Mouse (Mus musculus) frontal cortex, adult (tissue): ENCODE results near the gene Ccnf.

Source experiments
- ATAC-seq: cut with Nextera tagmentation; 2 replicates; pipeline ENCODE4 v1.9.2; 2017; ENCODE audit warnings: mild to moderate bottlenecking, moderate library complexity, mixed read lengths; ENCODE audit not compliant: low TSS enrichment

Gene Ccnf

GRCm38 (mm10) chr17:24251320-24252069, at the start of gene Ccnf:
TSS of gene Ccnf (minus strand) at chr17:24251484.
- ATAC-seq: peak; percentile 100

GRCm38 (mm10) chr17:24300651-24301050, 49.4 kb upstream of the Ccnf start:
- ATAC-seq: no peak

GRCm38 (mm10) chr17:24289338-24289737, 38.1 kb upstream of the Ccnf start:
- ATAC-seq: no peak

GRCm38 (mm10) chr17:24288477-24288876, 37.2 kb upstream of the Ccnf start:
- no peak for ATAC-seq

- no peak for ATAC-seq
Observed at GRCm38 (mm10) chr17:24285680-24286079, 34.4 kb upstream of the Ccnf start.

GRCm38 (mm10) chr17:24283266-24283818, 32.1 kb upstream of the Ccnf start:
- no peak for ATAC-seq

- no peak for ATAC-seq
Observed at GRCm38 (mm10) chr17:24282637-24283036, 31.4 kb upstream of the Ccnf start.

GRCm38 (mm10) chr17:24279907-24280306, 28.6 kb upstream of the Ccnf start:
- no peak for ATAC-seq

- ATAC-seq: no peak
Observed at GRCm38 (mm10) chr17:24267133-24267532, 15.8 kb upstream of the Ccnf start.

- no peak for ATAC-seq
Observed at GRCm38 (mm10) chr17:24264766-24265165, 13.5 kb upstream of the Ccnf start.

- ATAC-seq: no peak
Observed at GRCm38 (mm10) chr17:24260516-24260915, 9.2 kb upstream of the Ccnf start.

GRCm38 (mm10) chr17:24259702-24260101, 8.4 kb upstream of the Ccnf start:
- no peak for ATAC-seq

GRCm38 (mm10) chr17:24258981-24259380, 7.7 kb upstream of the Ccnf start:
- no peak for ATAC-seq

- no peak for ATAC-seq
Observed at GRCm38 (mm10) chr17:24252329-24252728, 1.0 kb upstream of the Ccnf start.

GRCm38 (mm10) chr17:24250988-24251319, 330 bp downstream of the Ccnf start:
- ATAC-seq: no peak; the same call in 1 of the 2 replicates

GRCm38 (mm10) chr17:24248641-24249040, 2.6 kb downstream of the Ccnf start:
- no peak for ATAC-seq

GRCm38 (mm10) chr17:24244061-24244460, 7.2 kb downstream of the Ccnf start:
- ATAC-seq: peak; percentile 64; the same call in 1 of the 2 replicates

GRCm38 (mm10) chr17:24243311-24243969, 7.8 kb downstream of the Ccnf start:
- ATAC-seq: no peak

- ATAC-seq: no peak
Observed at GRCm38 (mm10) chr17:24236921-24237320, 14.4 kb downstream of the Ccnf start.

- ATAC-seq: no peak
Observed at GRCm38 (mm10) chr17:24236479-24236878, 14.8 kb downstream of the Ccnf start.

- ATAC-seq: no peak
Observed at GRCm38 (mm10) chr17:24227941-24228340, 23.3 kb downstream of the Ccnf start.

GRCm38 (mm10) chr17:24226721-24227120, 24.6 kb downstream of the Ccnf start:
- no peak for ATAC-seq

- ATAC-seq: no peak
Observed at GRCm38 (mm10) chr17:24225851-24226250, 25.4 kb downstream of the Ccnf start.
